In the genomic region with DNA sequence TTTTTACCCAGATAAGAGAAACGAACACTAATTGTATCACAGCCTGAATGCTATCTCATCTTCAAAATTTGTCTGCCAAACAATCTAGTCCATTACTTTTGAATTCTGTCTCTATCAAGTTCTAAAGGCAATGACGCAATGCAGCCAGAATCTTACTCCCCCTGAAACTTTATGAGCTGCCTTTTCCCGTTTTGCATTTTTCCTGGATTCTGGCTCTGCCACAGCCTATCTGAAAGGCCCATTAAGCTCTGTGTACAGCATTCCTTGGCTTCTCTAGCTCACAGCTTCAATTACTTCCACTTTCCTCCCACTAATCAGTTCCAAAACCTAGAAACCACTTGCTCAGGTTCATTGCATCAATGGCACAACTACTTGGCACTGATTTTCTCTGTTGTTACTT, we compare ENCODE assay signal across 22 mouse cellular contexts.
"Had no signal": no experiment of that assay in that cellular context is flagged by ENCODE, and none has a peak within 500 bp of the region (broad histone marks: within the 10 kb centered on the region; RNA-seq: fewer than 3 reads in every experiment).

No protein-coding gene starts in this region.

- H3K9ac ChIP-seq: liver, embryonic 15.5 days; liver, postnatal 0 days; lung, embryonic 15.5 days; midbrain, embryonic 12.5 days; neural tube, embryonic 13.5 days; neural tube, embryonic 15.5 days had no signal

- H3K36me3 ChIP-seq: liver, embryonic 15.5 days; lung, embryonic 15.5 days; midbrain, embryonic 10.5 days; midbrain, embryonic 12.5 days; neural tube, embryonic 13.5 days; neural tube, embryonic 15.5 days had no signal

- H3K4me3 ChIP-seq: liver, embryonic 15.5 days; lung, embryonic 15.5 days; midbrain, embryonic 10.5 days; midbrain, embryonic 12.5 days; myocyte; neural tube, embryonic 13.5 days; neural tube, embryonic 15.5 days had no signal

- H3K4me2 ChIP-seq: liver, embryonic 15.5 days; lung, embryonic 15.5 days; midbrain, embryonic 12.5 days; neural tube, embryonic 13.5 days; neural tube, embryonic 15.5 days had no signal

- H3K27me3 ChIP-seq: liver, embryonic 15.5 days; lung, embryonic 15.5 days; midbrain, embryonic 12.5 days; neural tube, embryonic 13.5 days; neural tube, embryonic 15.5 days had no signal

- ATAC-seq: liver, postnatal 0 days; lung, postnatal 0 days; midbrain, embryonic 16.5 days had no signal

- DNase-seq: liver, postnatal 0 days; lung, postnatal 14 days; lung, postnatal 36 days; midbrain, embryonic 14.5 days; retina, postnatal 1 day; right cerebral cortex, adult 18-20 months; right cerebral cortex, postnatal 25 days; right cerebral cortex, postnatal 4 days; spleen, adult 18-20 months; thymus, adult 18-20 months; thymus, postnatal 14 days; thymus, postnatal 36 days had no signal

- H3K4me1 ChIP-seq: liver, embryonic 15.5 days; lung, embryonic 15.5 days; midbrain, embryonic 10.5 days; midbrain, embryonic 12.5 days; neural tube, embryonic 13.5 days; neural tube, embryonic 15.5 days had no signal

- H3K9me3 ChIP-seq: liver, embryonic 15.5 days; lung, embryonic 15.5 days; midbrain, embryonic 10.5 days; midbrain, embryonic 12.5 days; neural tube, embryonic 13.5 days; neural tube, embryonic 15.5 days had no signal

- H3K27ac ChIP-seq: liver, embryonic 15.5 days; lung, embryonic 15.5 days; macrophage; midbrain, embryonic 10.5 days; midbrain, embryonic 12.5 days; neural tube, embryonic 13.5 days; neural tube, embryonic 15.5 days had no signal
